Mouse (Mus musculus) lung, postnatal 0 days (tissue): ENCODE measurements around the gene Ripk1. TPM values are rescaled to one million over a fixed set of nuclear protein-coding genes. Genes with fewer than 3 reads are reported as not detected.
A peak's percentile ranks its signal among the peaks of the same experiment; 100 is the strongest.

Experiments used
- ATAC-seq: fragments of 200-750 bp; cut with Nextera tagmentation; 2 replicates; pipeline ENCODE4 v1.8.0; 2017; ENCODE audit warnings: moderate library complexity
- DNase-seq: peaks from one replicate; pipeline ENCODE4 v3.0.0-alpha.2; 2016; ENCODE audit warnings: low spot score
- H3K27ac ChIP-seq: fragments of 300-500 bp; sonication (generic); 2 replicates; pipeline ENCODE4 v1.5.1; 2014; ENCODE audit warnings: antibody characterized with exemption, mild to moderate bottlenecking, low read length, mixed read lengths
- H3K27me3 ChIP-seq: fragments of 300-500 bp; sonication (generic); replicated peaks from 2 replicates; pipeline ENCODE4 v1.6.1; 2014; ENCODE audit warnings: low read length, mixed read lengths; ENCODE audit not compliant: insufficient read depth
- H3K36me3 ChIP-seq: fragments of 300-500 bp; sonication (generic); 2 replicates; pipeline ENCODE4 v1.6.1; 2014; ENCODE audit warnings: low read length, mixed read lengths; ENCODE audit not compliant: insufficient read depth
- H3K4me1 ChIP-seq: fragments of 300-500 bp; sonication (generic); 2 replicates; pipeline ENCODE4 v1.6.1; 2014; ENCODE audit warnings: antibody characterized with exemption, low read depth, low read length, mixed read lengths; ENCODE audit not compliant: insufficient read depth
- H3K4me2 ChIP-seq: fragments of 300-500 bp; sonication (generic); replicated peaks from 2 replicates; pipeline ENCODE4 v1.6.1; 2014; ENCODE audit warnings: low read depth, mild to moderate bottlenecking, low read length, moderate library complexity, mixed read lengths
- H3K4me3 ChIP-seq: fragments of 300-500 bp; sonication (generic); 2 replicates; pipeline ENCODE4 v1.5.1; 2014; ENCODE audit warnings: low read depth, low read length
- H3K9ac ChIP-seq: fragments of 300-500 bp; sonication (generic); replicated peaks from 2 replicates; pipeline ENCODE4 v1.6.1; 2014; ENCODE audit warnings: low read depth, mild to moderate bottlenecking
- H3K9me3 ChIP-seq: fragments of 300-500 bp; sonication (generic); 2 replicates; pipeline ENCODE4 v1.6.1; 2016; ENCODE audit warnings: low read length, mixed read lengths
- CTCF ChIP-seq: IDR thresholded peaks from 2 replicates; pipeline ENCODE4 v1.5.1; 2016; ENCODE audit warnings: antibody characterized with exemption, mild to moderate bottlenecking
- EP300 ChIP-seq: IDR thresholded peaks from 2 replicates; pipeline ENCODE4 v1.6.1; 2016; ENCODE audit warnings: antibody characterized with exemption, mild to moderate bottlenecking, control low read depth
- WGBS: fragments of 180-500 bp; shearing (Covaris S2); extraction: QIAGEN DNeasy Blood & Tissue Kit; methylation state at CpG from one replicate; pipeline ENCODE4 v1.1.7; 2014; 5-methylcytosine and 5-hydroxymethylcytosine counted together
- polyA plus RNA-seq: library from polyadenylated mRNA; unstranded; fragments of >200 nt; fragmentation: Nextera tagmentation; extraction: Ambion mirVana; gene quantifications from 2 replicates; pipeline ENCODE4 v1.2.1, GENCODE M21; 2015

The Ripk1 gene
- polyA plus RNA-seq, 1 experiment from 2014 or later = 17.7 TPM

DNA sequence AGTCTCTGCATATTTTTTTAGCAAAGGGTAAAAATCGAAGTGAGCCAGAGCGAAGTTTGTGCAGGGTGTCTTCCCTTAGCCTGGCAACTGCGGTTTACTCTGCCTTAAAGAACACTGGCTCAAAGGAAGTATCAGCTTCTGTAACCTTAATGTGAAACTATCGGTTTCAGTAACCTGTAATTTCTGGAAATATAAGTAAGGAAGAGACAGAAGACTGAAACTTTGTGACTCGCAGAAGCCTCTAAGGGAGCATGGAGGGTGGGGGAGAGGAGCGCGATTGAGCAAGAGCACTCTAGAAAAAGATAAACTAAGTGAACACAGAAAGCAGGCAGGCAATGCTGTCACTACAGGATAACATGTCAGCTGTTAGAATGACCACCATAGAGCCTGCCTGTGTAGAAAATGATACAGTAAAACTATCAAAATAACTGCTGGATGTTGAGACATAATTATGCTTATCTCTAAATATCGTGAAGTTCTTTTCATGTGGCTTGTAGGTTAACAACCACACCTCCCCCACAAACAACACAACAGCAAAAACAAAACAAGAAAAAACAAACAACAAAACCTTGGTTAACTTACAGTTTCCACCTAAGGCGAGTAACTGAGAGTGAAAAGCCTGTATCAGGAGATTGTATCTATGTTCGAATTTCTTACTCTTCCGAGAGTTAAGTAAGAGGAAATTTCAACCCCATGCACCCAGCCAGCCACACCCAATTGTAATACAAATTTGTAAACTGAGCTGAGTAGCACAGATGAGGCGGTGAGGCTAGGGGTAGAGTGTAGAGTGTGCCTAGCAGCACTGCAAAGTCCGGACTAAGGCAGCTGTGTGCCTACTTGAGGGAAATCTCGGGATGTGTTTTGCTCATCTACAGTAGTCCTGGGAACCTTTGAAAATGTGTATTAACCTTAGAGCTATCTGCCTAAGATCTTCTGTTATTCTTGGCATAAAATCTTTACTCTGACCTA is 36.8 kb upstream of the Ripk1 start:
- H3K27ac ChIP-seq = peak overlapping the region; percentile 89
- H3K4me2 ChIP-seq = peak overlapping the region; percentile 69
- H3K27me3 ChIP-seq = no peaks in the 10 kb centered on the region
- TF ChIP-seq CTCF (no peak), EP300 (0 out of 2 replicates have a peak, but pooled peaks have one; percentile 15)
- no peaks in the 10 kb centered on the region; the same call in 1 of the 2 replicates for H3K4me1 ChIP-seq
- DNase-seq (peak; percentile 79), ATAC-seq (peak; percentile 71)
- H3K36me3 ChIP-seq = no peaks in the 10 kb centered on the region
- H3K4me3 ChIP-seq = peak overlapping the region; percentile 53
- H3K9me3 ChIP-seq = no peaks in the 10 kb centered on the region
- WGBS = 4% methylated on average over 14 of the region's 14 CpGs
- H3K9ac ChIP-seq = peak overlapping the region; percentile 59

DNA sequence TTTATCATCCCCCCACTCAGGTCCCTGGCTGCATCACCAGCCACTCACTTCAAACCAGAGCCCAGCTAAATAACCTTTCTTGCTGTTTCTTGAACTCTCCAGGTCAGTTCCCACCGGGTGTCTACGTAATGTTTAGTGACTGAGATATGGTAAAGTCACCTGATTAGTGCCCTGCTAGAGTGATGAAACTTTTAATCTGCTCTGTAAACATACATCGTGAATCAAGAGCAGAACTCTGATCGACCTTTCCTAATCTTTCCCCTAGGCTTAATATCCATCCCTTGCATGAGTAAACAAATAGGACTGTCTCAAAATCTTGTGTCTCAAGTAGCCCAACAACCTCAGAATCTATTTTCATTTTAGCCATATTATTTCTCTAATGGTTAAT is 36.1 kb upstream of the Ripk1 start:
- Histone ChIP-seq H3K27ac (peak overlapping the region; percentile 89), H3K4me1 (no peaks in the 10 kb centered on the region; the same call in 1 of the 2 replicates), H3K4me3 (peak overlapping the region; percentile 53), H3K27me3 (no peaks in the 10 kb centered on the region), H3K36me3 (no peaks in the 10 kb centered on the region), H3K9ac (no peak overlapping the region), H3K9me3 (no peaks in the 10 kb centered on the region), H3K4me2 (peak overlapping the region; percentile 69)
- TF ChIP-seq EP300 (no peak), CTCF (no peak)
- ATAC-seq (no peak), DNase-seq (no peak)
- WGBS = 16% methylated on average over 4 of the region's 4 CpGs

DNA sequence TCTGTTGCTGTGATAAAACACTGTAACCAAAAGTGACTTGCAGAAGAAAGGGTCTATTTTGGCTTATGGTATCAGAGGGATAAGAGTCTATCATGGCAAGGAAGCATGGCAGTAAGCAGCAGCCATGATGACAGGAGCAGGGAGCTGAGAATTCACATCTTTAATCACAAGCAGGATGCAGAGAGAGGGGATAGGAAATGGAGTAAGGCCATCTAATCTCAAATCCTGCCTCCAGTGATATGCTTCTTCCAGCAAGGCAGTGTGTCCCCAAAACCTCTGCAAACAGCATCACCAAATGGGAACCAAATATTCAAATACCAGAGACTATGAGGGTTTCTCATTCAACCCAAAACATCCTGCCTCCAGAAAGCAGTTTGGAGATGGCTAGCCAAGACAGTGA is 35.6 kb upstream of the Ripk1 start:
- DNase-seq (no peak), ATAC-seq (no peak)
- Histone ChIP-seq H3K9ac (no peak overlapping the region), H3K4me2 (no peak overlapping the region), H3K27ac (no peak overlapping the region), H3K36me3 (no peaks in the 10 kb centered on the region), H3K27me3 (no peaks in the 10 kb centered on the region), H3K4me3 (no peak overlapping the region), H3K4me1 (no peaks in the 10 kb centered on the region; the same call in 1 of the 2 replicates), H3K9me3 (no peaks in the 10 kb centered on the region)
- no peak for TF ChIP-seq EP300
- no peak for TF ChIP-seq CTCF

DNA sequence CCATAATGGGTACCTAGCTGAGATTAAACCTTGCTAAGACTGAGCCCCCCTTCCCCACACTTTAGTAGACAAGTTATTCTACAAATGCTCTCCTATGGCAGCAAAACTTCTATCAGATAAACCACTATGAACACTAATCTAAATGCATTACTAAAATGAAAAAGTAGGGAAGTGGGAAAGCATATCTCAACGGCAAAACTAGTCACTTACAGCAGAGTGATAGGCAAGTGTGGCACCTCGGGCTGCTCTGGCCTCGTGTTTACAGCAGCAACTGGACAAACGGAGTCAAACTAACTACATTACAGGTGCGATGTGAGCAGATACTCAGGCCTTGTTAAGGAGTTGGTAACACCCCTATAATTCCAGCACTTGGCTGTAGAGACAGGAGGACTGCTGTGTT is 12.5 kb upstream of the Ripk1 start:
- H3K27ac ChIP-seq = no peak overlapping the region
- DNase-seq (no peak), ATAC-seq (no peak)
- no peaks in the 10 kb centered on the region for H3K4me1 ChIP-seq
- TF ChIP-seq EP300 (no peak), CTCF (no peak)
- no peaks in the 10 kb centered on the region for H3K27me3 ChIP-seq
- H3K36me3 ChIP-seq = no peaks in the 10 kb centered on the region; the same call in 1 of the 2 replicates
- H3K9ac ChIP-seq = no peak overlapping the region
- no peak overlapping the region for H3K4me3 ChIP-seq
- no peaks in the 10 kb centered on the region for H3K9me3 ChIP-seq
- H3K4me2 ChIP-seq = no peak overlapping the region
- 77% methylated on average over 5 of the region's 5 CpGs for whole genome bisulfite sequencing

DNA sequence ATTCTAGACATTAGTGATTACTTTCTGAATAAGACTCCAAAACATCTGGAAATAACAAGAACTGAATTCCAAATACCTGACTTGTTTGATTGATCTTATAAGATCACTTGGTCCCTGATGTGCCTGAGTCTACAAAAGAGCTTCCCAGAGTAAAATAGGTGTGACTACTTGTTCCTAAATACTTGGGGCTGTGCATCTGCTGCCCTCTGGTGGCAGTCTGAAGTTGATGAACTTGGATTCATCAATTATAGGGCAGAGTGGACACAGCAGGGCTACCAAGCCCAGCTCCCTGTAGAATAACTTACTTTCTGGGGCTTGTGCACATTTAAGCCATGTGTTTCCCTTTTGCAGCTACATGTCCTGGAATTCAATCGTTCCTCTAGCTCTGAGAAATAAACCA is 7.0 kb upstream of the Ripk1 start:
- Histone ChIP-seq H3K9ac (no peak overlapping the region), H3K4me2 (no peak overlapping the region), H3K4me1 (no peaks in the 10 kb centered on the region), H3K4me3 (no peak overlapping the region), H3K27ac (no peak overlapping the region), H3K9me3 (no peaks in the 10 kb centered on the region), H3K36me3 (no peaks in the 10 kb centered on the region), H3K27me3 (no peaks in the 10 kb centered on the region)
- ATAC-seq (peak; percentile 55), DNase-seq (peak; percentile 87)
- 16% methylated on average over 1 of the region's 1 CpGs for WGBS
- peak; percentile 94 for TF ChIP-seq CTCF
- no peak for TF ChIP-seq EP300

DNA sequence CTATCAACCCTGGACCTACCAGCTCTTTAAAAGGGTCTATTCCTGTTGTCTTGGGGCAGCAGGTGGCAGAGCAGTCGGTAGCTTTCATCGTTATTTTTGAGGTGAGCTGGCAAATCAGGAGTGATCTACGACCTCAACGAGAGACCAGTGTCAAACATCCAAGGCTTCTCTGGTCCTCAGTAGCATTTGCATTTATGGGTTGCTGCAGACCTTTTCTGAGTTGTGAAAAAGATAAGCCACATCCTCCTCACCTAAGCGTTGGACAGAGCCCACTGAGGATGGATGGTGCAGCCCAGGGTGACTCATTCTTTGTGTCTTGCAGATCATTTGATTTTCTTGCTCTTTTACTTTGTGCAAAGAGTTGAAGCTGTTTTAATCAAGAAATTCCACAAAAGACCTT is 895 bp downstream of the Ripk1 start:
- Histone ChIP-seq H3K36me3 (no peaks in the 10 kb centered on the region), H3K4me2 (peak overlapping the region; percentile 77), H3K4me1 (peaks cover 8% of the 10 kb centered on the region; the same call in 1 of the 2 replicates), H3K27me3 (no peaks in the 10 kb centered on the region), H3K9me3 (no peaks in the 10 kb centered on the region), H3K27ac (no peak overlapping the region), H3K9ac (0 out of 2 replicates have a peak overlapping the region, but pooled peaks have one; percentile 89), H3K4me3 (peak overlapping the region; percentile 95)
- ATAC-seq (no peak), DNase-seq (no peak)
- no peak for TF ChIP-seq EP300
- TF ChIP-seq CTCF = no peak
- 10% methylated on average over 5 of the region's 5 CpGs for WGBS
